Mouse (Mus musculus) ovary, postnatal 36 days (tissue): Measurements from ENCODE around the gene Scd2.
"Not testable (repeated sequence)": the region's sequence is repeated elsewhere in the genome, so short reads cannot be mapped to it uniquely, and the experiment has no call there.

Experiments used
- DNase-seq: peaks from one replicate; pipeline ENCODE4 v3.0.0; 2022; ENCODE audit warnings: low spot score, mixed read lengths

The Scd2 gene

GRCm38 (mm10) chr19:44297068-44297760 lies 3.7 kb downstream of the Scd2 start:
- DNase-seq, result no peak

GRCm38 (mm10) chr19:44297862-44298261 lies 4.4 kb downstream of the Scd2 start:
- no peak for DNase-seq

GRCm38 (mm10) chr19:44299078-44299477 lies 5.6 kb downstream of the Scd2 start:
- DNase-seq, result no peak

GRCm38 (mm10) chr19:44299902-44300301 lies 6.4 kb downstream of the Scd2 start:
- DNase-seq, result no peak

- no peak for DNase-seq
Observed at GRCm38 (mm10) chr19:44300520-44300919, 7.0 kb downstream of the Scd2 start.

GRCm38 (mm10) chr19:44301176-44301575 lies 7.7 kb downstream of the Scd2 start:
- no peak for DNase-seq

- DNase-seq, result no peak
Observed at GRCm38 (mm10) chr19:44301671-44302305, 8.3 kb downstream of the Scd2 start.

- DNase-seq, result no peak
Observed at GRCm38 (mm10) chr19:44302901-44303300, 9.4 kb downstream of the Scd2 start.

GRCm38 (mm10) chr19:44303502-44303901 lies 10.0 kb downstream of the Scd2 start:
- no peak for DNase-seq

- DNase-seq, result no peak
Observed at GRCm38 (mm10) chr19:44304419-44304818, 10.9 kb downstream of the Scd2 start.

- no peak for DNase-seq
Observed at GRCm38 (mm10) chr19:44304851-44305510, 11.5 kb downstream of the Scd2 start.

GRCm38 (mm10) chr19:44305701-44306100 lies 12.2 kb downstream of the Scd2 start:
- no peak for DNase-seq

GRCm38 (mm10) chr19:44306171-44306570 lies 12.7 kb downstream of the Scd2 start:
- no peak for DNase-seq

GRCm38 (mm10) chr19:44307101-44307914 lies 13.8 kb downstream of the Scd2 start:
- no peak for DNase-seq

GRCm38 (mm10) chr19:44307915-44308470 lies 14.5 kb downstream of the Scd2 start:
- no peak for DNase-seq

GRCm38 (mm10) chr19:44308611-44309246 lies 15.3 kb downstream of the Scd2 start:
- DNase-seq, result no peak

- DNase-seq, result no peak
Observed at GRCm38 (mm10) chr19:44309351-44310154, 16.1 kb downstream of the Scd2 start.

GRCm38 (mm10) chr19:44310155-44310575 lies 16.7 kb downstream of the Scd2 start:
- not testable (repeated sequence) for DNase-seq

- DNase-seq, result no peak
Observed at GRCm38 (mm10) chr19:44310814-44311213, 17.3 kb downstream of the Scd2 start.

GRCm38 (mm10) chr19:44311306-44312006 lies 18.0 kb downstream of the Scd2 start:
- DNase-seq, result no peak
